Mouse (Mus musculus) lung, adult 2 months (tissue): ENCODE results near the gene Zbtb5. TPM values are rescaled to one million over a fixed set of nuclear protein-coding genes. Genes with fewer than 3 reads are reported as not detected.

Experiments used
- DNase-seq: peaks from one replicate; pipeline ENCODE4 v3.0.0; 2022
- H3K4me1 ChIP-seq: fragments of 200-500 bp; 2 replicates; pipeline ENCODE4 v1.6.1; 2011; ENCODE audit warnings: low read length; ENCODE audit not compliant: control insufficient read depth, insufficient read depth
- H3K4me3 ChIP-seq: fragments of 200-500 bp; replicated peaks from 2 replicates; pipeline ENCODE3; 2011; ENCODE audit warnings: low read depth, mild to moderate bottlenecking, control low read depth, low read length; ENCODE audit errors: extremely low read depth
- CTCF ChIP-seq: fragments of 200-500 bp; IDR thresholded peaks from 2 replicates; pipeline ENCODE4 v1.5.1; 2011; ENCODE audit warnings: mild to moderate bottlenecking, low read length, control low read depth; ENCODE audit not compliant: insufficient read depth
- POLR2A ChIP-seq: fragments of 200-500 bp; IDR thresholded peaks from 2 replicates; pipeline ENCODE4 v1.6.1; 2011; ENCODE audit warnings: low read depth, mild to moderate bottlenecking, control low read depth, low read length, borderline replicate concordance; ENCODE audit errors: extremely low read depth
- WGBS: fragments of 180-500 bp; shearing (Covaris S2); methylation state at CpG from one replicate; pipeline ENCODE4 v1.1.7; 2018; 5-methylcytosine and 5-hydroxymethylcytosine counted together
- polyA plus RNA-seq: library from polyadenylated mRNA; depleted of rRNA; stranded (reverse); fragments of >200 nt; gene quantifications from 2 replicates; pipeline ENCODE4 v1.2.3, GENCODE M21; 2012

Gene Zbtb5
- polyA plus RNA-seq, 1 experiment, result 12.5 TPM

DNA sequence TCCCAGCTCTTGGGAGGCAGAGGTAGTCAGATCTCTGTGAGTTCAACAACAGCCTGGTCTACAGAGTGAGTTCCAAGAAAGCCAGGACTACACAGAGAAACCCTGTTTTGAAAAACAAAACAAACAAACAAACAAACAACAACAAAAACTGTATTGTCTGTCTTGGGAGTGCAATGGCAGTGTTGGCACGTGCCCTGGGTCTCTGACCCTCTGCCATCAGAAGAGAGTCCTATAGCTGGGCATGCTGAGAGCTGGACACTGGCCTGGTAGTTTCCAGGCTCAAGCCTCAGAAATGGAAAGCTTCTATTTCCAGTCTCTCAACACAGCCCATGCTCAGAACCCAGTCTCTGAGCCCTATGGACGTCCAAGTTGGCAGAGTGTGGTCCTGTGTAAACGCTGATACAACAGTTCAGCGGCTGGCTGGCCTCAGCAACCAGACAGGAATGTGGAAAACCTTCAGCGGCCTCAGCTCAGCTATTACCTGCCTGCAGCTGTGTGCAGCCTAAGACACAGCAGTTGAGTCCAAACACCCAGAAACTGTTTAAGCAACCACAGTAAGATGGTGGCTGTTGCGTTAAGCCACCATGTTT, 36.1 kb downstream of the Zbtb5 start:
- DNase-seq, result no peak
- Histone ChIP-seq H3K4me3 (no peak overlapping the region), H3K4me1 (no peaks in the 10 kb centered on the region)
- TF ChIP-seq CTCF (no peak), POLR2A (no peak)
- 66% methylated on average over 6 of the region's 6 CpGs for WGBS

DNA sequence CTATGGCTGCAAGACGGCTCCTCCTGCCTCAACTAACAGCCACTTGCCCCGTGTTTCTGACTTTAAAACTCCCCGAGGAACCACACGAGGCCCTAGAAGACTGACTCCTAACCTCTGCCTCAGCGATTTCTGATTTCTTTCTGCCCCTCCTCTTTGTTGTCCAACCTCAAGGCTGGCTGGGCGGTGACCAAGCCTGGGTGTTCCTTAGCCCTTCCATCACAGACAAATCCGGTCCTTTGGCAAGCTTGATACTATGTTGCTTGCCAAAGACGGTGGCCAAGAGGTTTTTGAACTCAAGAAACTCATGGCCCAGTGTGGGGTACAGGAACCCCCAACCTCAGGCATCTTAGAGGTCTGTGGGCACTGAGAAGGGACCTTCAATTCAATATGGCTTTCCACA, 37.9 kb downstream of the Zbtb5 start:
- TF ChIP-seq POLR2A (no peak), CTCF (no peak)
- Histone ChIP-seq H3K4me1 (no peaks in the 10 kb centered on the region), H3K4me3 (no peak overlapping the region)
- no peak for DNase-seq
- 67% methylated on average over 8 of the region's 8 CpGs for WGBS

DNA sequence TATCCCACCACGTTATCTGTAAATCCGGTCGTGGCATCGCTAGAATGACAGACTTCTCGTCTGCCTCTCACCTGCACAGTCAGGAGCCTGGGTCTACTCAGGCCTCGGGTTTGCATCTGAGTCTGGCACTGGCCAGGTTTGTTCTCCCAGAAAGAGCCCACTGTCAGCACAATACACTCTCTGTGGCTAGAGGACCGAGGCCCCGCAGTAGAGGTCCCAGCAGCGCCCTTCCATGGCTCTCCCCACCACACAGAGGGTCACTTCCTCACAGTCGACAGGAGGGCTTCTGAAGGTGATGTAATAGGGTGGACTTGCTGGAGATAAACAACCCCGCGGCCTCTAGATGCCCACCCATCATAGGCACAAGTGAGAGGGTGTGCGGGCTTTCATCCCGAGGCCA, 38.3 kb downstream of the Zbtb5 start:
- TF ChIP-seq CTCF (no peak), POLR2A (no peak)
- 35% methylated on average over 14 of the region's 14 CpGs for WGBS
- peak overlapping the region; percentile 1 for H3K4me3 ChIP-seq
- DNase-seq, result no peak
- H3K4me1 ChIP-seq, result no peaks in the 10 kb centered on the region

DNA sequence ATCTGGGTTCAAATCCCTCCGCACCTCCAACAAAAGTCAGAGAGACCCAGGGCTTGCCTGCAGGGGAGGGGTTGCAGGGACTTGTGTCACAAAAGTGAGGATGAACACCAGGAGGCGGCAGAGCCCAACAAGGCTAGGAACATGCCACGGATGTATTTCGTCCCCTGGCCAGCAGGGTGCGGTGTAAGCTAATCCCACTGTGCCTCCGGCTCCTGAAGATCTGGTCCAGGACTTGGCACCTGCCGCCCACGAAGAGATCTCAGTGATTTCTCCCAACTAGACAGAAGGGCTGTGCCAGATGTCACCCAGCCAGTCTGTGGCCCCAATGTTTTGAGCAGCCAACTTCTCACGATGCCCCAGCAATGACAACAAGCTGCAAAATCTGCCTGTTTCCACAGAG, 38.8 kb downstream of the Zbtb5 start:
- peak; percentile 88 for DNase-seq
- H3K4me1 ChIP-seq, result no peaks in the 10 kb centered on the region
- 9% methylated on average over 9 of the region's 9 CpGs for WGBS
- no peak for TF ChIP-seq POLR2A
- peak; percentile 100 for TF ChIP-seq CTCF
- H3K4me3 ChIP-seq, result peak overlapping the region; percentile 1

DNA sequence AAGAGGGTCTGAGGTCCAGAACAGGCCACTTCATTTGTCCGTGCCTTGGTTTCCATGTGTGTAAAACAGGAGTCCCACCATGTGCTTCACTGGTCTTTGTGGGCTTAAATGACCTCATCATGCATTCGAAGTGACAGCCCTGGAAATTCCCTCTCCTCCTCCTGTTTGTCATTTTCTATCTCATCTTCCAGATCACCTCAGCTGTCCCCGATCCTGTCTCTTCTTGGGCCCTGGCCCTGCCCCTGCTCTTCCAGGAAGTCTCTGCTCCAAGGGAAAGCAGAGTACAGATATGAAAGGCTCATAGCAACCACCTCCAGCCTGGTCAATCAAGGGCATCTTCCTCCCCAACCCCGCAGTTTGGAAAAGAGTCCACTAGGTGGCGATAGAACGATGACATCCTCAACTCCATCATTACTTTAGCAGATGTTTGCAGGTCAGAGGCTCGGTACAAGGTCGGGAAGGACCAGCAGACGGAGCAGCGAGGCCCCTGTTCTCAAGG, 41.6 kb downstream of the Zbtb5 start:
- peak; percentile 39 for DNase-seq

DNA sequence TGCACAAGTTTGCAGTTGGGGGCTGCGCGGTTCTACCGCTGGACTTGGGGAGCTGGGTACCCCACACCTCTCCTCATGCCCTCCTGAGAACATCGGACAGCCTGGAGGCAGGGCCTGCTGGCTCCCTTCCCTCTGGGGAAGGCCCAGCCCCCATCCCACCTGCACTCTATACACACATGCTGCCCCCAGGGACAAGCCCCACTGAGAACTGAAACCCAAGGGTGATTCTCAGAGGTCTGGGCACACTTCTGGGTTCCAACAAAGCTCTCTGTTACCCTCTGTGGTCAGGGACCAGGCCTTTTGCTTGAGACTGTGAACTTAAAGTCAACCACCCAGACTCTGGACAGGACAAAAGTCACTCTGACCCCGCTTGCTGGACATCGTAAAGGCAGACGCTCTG, 42.2 kb downstream of the Zbtb5 start:
- H3K4me1 ChIP-seq, result no peaks in the 10 kb centered on the region
- DNase-seq, result no peak
- H3K4me3 ChIP-seq, result no peak overlapping the region
- WGBS, result 90% methylated on average over 7 of the region's 7 CpGs
- TF ChIP-seq CTCF (no peak), POLR2A (no peak)

More for the DNA sequence above, 41.6 kb downstream of the Zbtb5 start:
- H3K4me1 ChIP-seq, result no peaks in the 10 kb centered on the region
- TF ChIP-seq CTCF (peak; percentile 73), POLR2A (no peak)
- WGBS, result 18% methylated on average over 10 of the region's 10 CpGs
- no peak overlapping the region for H3K4me3 ChIP-seq

DNA sequence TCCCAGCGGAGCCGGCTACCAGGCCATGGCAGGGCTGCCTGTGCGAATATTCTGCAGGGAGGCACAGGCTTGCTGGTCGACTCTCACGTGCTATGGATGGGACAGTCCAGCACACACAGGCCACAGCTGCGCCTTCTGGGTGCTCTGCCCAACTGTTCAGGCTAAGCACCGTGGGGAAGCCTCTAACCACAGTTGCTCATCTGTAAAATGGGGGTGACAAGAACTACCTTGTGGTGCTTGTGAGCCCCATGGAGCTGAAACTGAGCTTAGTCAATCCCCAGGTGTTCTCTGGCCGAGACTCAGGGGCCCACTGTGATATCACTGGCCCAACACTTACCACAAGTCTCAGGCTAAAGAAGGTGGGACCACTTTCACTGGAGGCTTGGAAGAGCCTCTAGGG, 44.8 kb downstream of the Zbtb5 start:
- no peak for DNase-seq
- WGBS, result 77% methylated on average over 8 of the region's 8 CpGs
- no peak for TF ChIP-seq CTCF
- no peak for TF ChIP-seq POLR2A
- Histone ChIP-seq H3K4me3 (no peak overlapping the region), H3K4me1 (no peaks in the 10 kb centered on the region)

DNA sequence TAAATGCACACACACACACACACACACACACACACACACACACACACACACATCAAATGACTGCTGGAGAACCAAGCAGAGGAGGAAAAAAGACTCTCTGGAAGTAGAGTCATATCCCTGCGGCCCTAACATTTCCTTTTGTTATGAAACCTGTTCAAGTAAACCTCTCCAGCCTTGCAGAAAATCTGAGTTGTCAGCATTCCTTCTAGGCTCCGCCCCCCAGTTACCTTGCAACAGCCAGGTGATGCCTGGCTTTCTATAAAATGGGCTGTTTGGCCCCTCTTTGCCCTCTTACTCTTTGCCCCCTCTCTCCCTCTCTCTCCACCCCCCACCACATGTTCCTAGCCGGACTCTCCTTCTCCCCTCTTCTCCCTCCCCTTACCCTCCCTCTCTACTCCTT, 46.5 kb downstream of the Zbtb5 start:
- H3K4me1 ChIP-seq, result no peaks in the 10 kb centered on the region
- 84% methylated on average over 3 of the region's 3 CpGs for WGBS
- no peak for DNase-seq
- no peak for TF ChIP-seq POLR2A
- TF ChIP-seq CTCF, result no peak
- H3K4me3 ChIP-seq, result no peak overlapping the region

DNA sequence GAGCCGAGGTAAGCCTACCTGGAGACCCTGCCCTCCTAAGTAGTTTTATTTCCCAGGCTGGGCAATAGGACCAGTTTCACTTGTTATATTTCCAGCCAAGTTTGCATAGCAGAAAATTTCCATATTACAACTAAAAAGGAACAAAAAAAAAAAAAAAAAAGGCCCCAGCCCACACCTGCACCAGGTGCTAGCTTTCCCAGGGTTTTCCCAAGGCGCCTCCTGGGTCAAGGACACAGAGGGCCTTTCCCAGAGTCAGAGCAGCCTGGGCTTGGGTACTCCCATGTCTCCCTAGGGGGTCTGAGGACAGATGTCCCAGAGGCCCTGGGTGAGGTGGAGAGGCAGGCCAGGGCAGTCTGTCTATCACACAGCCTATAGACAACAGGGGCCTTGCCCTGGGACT, 47.0 kb downstream of the Zbtb5 start:
- no peak for DNase-seq
- TF ChIP-seq POLR2A (no peak), CTCF (no peak)
- no peaks in the 10 kb centered on the region for H3K4me1 ChIP-seq
- WGBS, result 75% methylated on average over 2 of the region's 2 CpGs
- no peak overlapping the region for H3K4me3 ChIP-seq

DNA sequence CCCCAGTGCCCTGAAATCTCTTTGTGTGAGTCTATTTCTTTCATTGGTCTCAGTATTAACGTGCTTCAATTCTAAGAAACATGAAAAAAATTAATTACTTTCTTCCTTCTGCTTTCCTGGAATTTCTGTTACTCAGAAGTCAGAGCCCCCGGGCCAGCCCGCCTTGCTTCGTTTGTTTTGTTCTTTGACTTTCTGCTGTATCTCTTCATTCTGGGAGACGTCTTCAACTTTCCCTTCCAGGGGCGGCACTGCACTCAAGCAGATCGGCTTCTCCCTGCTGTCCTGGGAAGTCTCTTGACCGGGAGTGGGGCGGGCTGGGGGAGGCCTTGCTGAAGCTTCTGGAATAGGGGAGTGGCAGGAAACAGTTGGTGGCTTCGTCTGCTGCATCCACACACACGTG, 49.1 kb downstream of the Zbtb5 start:
- WGBS, result 59% methylated on average over 11 of the region's 11 CpGs
- Histone ChIP-seq H3K4me1 (no peaks in the 10 kb centered on the region), H3K4me3 (no peak overlapping the region)
- no peak for DNase-seq
- TF ChIP-seq CTCF, result no peak
